Mouse (Mus musculus): ENCODE results near the gene Dtx3. TPM values are rescaled to one million over a fixed set of nuclear protein-coding genes. Genes with fewer than 3 reads are reported as not detected.

The Dtx3 gene
- polyA plus RNA-seq, 1 experiment from 2014 or later, result 138 TPM

GRCm38 (mm10) chr10:127145303-127145702 is 50.2 kb downstream of the Dtx3 start:
- H3K9me3 ChIP-seq (ENCODE audit: control insufficient read depth, low read length), result no peaks in the 10 kb centered on the region
- no peak overlapping the region for H3K4me2 ChIP-seq (ENCODE audit: low read depth, severe bottlenecking)
- no peak overlapping the region for H3K9ac ChIP-seq (ENCODE audit: low read length)
- no peak for ATAC-seq (ENCODE audit: insufficient number of reproducible peaks, low FRiP score, low TSS enrichment, low read depth)
- 92% methylated on average over 5 of the region's 5 CpGs for WGBS
- H3K4me3 ChIP-seq (ENCODE audit: low read depth, low read length), result no peak overlapping the region
- no peaks in the 10 kb centered on the region for H3K36me3 ChIP-seq (ENCODE audit: control insufficient read depth, insufficient read depth, low read length)
- H3K27me3 ChIP-seq (ENCODE audit: control insufficient read depth, insufficient read depth, low read length), result no peaks in the 10 kb centered on the region
- H3K27ac ChIP-seq (replicated peaks; ENCODE audit: low read depth, low read length), result no peak overlapping the region
- no peaks in the 10 kb centered on the region for H3K4me1 ChIP-seq (ENCODE audit: control insufficient read depth, insufficient read depth, low read length)
- no peak for DNase-seq (ENCODE audit: low spot score)

DNA sequence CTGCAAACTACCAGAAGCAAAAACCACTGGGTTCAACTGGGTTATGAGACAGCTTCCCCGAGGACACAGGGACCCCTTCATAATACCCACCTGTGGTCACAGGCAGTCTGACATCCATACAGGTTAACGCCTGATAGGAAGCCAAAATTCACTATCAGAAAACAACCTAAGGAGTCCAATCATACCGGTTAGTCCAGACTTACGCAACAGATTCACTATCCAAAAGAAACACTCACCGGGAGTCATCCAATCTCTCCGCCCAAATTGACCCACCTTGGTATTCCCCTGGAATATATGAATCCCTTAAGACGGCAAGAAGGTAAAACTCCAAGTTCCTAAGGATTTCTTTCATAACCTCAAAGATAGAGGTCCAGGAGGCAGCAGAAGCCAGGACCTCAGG is 51.0 kb downstream of the Dtx3 start:
- H3K27ac ChIP-seq (replicated peaks; ENCODE audit: low read depth, low read length), result no peak overlapping the region
- H3K9me3 ChIP-seq (ENCODE audit: control insufficient read depth, low read length), result no peaks in the 10 kb centered on the region
- DNase-seq (ENCODE audit: low spot score) (no peak), ATAC-seq (ENCODE audit: insufficient number of reproducible peaks, low FRiP score, low TSS enrichment, low read depth) (no peak)
- H3K4me3 ChIP-seq (ENCODE audit: low read depth, low read length), result no peak overlapping the region
- no peak overlapping the region for H3K4me2 ChIP-seq (ENCODE audit: low read depth, severe bottlenecking)
- WGBS, result 90% methylated on average over 7 of the region's 7 CpGs
- H3K27me3 ChIP-seq (ENCODE audit: control insufficient read depth, insufficient read depth, low read length), result no peaks in the 10 kb centered on the region
- no peaks in the 10 kb centered on the region for H3K36me3 ChIP-seq (ENCODE audit: control insufficient read depth, insufficient read depth, low read length)
- no peaks in the 10 kb centered on the region for H3K4me1 ChIP-seq (ENCODE audit: control insufficient read depth, insufficient read depth, low read length)
- no peak overlapping the region for H3K9ac ChIP-seq (ENCODE audit: low read length)

DNA sequence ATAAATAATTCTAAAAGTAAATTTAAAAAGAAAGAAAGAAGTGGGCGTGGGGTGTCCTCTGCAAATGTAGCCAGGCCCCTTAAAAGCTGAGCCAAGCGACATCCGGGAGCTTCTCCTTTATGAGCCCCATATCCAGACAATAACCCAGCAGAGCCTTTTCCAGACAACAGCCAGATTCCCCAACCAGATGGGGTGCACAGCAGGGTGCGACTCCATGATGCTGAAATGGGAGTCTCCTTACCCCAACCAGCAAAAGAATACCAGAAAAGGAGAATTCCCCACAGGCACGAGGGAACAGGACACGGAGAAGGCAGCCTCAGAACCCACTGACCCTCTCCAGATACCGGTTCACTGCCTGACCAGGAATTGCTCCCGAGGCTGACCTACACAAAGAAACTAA is 52.3 kb downstream of the Dtx3 start:
- H3K36me3 ChIP-seq (ENCODE audit: control insufficient read depth, insufficient read depth, low read length), result no peaks in the 10 kb centered on the region
- H3K9me3 ChIP-seq (ENCODE audit: control insufficient read depth, low read length), result no peaks in the 10 kb centered on the region
- DNase-seq (ENCODE audit: low spot score) (no peak), ATAC-seq (ENCODE audit: insufficient number of reproducible peaks, low FRiP score, low TSS enrichment, low read depth) (no peak)
- no peak overlapping the region for H3K27ac ChIP-seq (replicated peaks; ENCODE audit: low read depth, low read length)
- H3K9ac ChIP-seq (ENCODE audit: low read length), result no peak overlapping the region
- H3K4me1 ChIP-seq (ENCODE audit: control insufficient read depth, insufficient read depth, low read length), result no peaks in the 10 kb centered on the region
- 83% methylated on average over 8 of the region's 8 CpGs for WGBS
- H3K27me3 ChIP-seq (ENCODE audit: control insufficient read depth, insufficient read depth, low read length), result no peaks in the 10 kb centered on the region
- H3K4me2 ChIP-seq (ENCODE audit: low read depth, severe bottlenecking), result no peak overlapping the region
- no peak overlapping the region for H3K4me3 ChIP-seq (ENCODE audit: low read depth, low read length)

DNA sequence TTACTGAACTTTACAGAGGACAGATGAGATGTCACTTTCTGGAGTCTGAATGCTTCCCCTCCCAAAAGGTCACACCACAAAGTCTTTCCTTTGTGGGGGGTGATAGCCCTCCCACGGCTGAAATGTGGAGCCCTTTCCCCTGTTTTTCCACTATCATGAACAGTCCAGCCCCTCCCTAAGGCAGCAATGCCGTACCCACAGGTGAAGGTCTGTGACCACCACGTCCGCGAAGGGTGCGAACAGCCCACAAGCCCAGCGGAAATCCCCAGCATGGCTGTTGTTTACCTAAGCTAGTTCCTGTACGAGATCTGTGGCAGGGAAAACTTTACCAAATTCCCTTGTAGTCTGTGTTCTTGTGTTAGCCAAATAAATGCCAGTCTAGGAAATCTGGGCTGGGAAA is 54.0 kb downstream of the Dtx3 start:
- ATAC-seq (ENCODE audit: insufficient number of reproducible peaks, low FRiP score, low TSS enrichment, low read depth) (no peak), DNase-seq (ENCODE audit: low spot score) (no peak)
- no peak overlapping the region for H3K27ac ChIP-seq (replicated peaks; ENCODE audit: low read depth, low read length)
- H3K9me3 ChIP-seq (ENCODE audit: control insufficient read depth, low read length), result no peaks in the 10 kb centered on the region
- no peaks in the 10 kb centered on the region for H3K4me1 ChIP-seq (ENCODE audit: control insufficient read depth, insufficient read depth, low read length)
- no peak overlapping the region for H3K4me2 ChIP-seq (ENCODE audit: low read depth, severe bottlenecking)
- H3K27me3 ChIP-seq (ENCODE audit: control insufficient read depth, insufficient read depth, low read length), result no peaks in the 10 kb centered on the region
- no peak overlapping the region for H3K4me3 ChIP-seq (ENCODE audit: low read depth, low read length)
- 73% methylated on average over 8 of the region's 8 CpGs for WGBS
- no peak overlapping the region for H3K9ac ChIP-seq (ENCODE audit: low read length)
- no peaks in the 10 kb centered on the region for H3K36me3 ChIP-seq (ENCODE audit: control insufficient read depth, insufficient read depth, low read length)

DNA sequence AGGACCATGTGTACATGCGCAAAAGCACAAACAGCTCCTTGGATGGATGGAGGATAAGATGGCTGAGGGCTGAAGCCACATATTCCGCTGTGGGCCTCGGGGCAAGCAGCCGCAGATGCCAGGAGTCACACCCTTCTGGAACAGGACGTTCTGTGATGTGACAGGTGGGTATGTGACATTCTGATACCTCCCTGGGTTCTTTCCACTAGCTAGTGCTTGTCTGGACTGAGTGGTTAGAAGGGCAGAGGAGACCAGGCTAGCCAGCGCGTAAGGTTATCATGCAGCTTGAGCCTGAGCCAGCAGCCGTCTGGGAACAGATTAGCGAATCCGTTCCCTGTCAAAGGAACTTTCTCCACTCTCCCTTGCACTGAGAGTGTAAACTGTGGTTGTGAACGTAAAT is 54.6 kb downstream of the Dtx3 start:
- 83% methylated on average over 11 of the region's 11 CpGs for WGBS
- H3K4me3 ChIP-seq (ENCODE audit: low read depth, low read length), result no peak overlapping the region
- H3K9ac ChIP-seq (ENCODE audit: low read length), result no peak overlapping the region
- DNase-seq (ENCODE audit: low spot score) (no peak), ATAC-seq (ENCODE audit: insufficient number of reproducible peaks, low FRiP score, low TSS enrichment, low read depth) (no peak)
- H3K4me1 ChIP-seq (ENCODE audit: control insufficient read depth, insufficient read depth, low read length), result no peaks in the 10 kb centered on the region
- no peak overlapping the region for H3K27ac ChIP-seq (replicated peaks; ENCODE audit: low read depth, low read length)
- no peaks in the 10 kb centered on the region for H3K9me3 ChIP-seq (ENCODE audit: control insufficient read depth, low read length)
- H3K4me2 ChIP-seq (ENCODE audit: low read depth, severe bottlenecking), result no peak overlapping the region
- no peaks in the 10 kb centered on the region for H3K36me3 ChIP-seq (ENCODE audit: control insufficient read depth, insufficient read depth, low read length)
- H3K27me3 ChIP-seq (ENCODE audit: control insufficient read depth, insufficient read depth, low read length), result no peaks in the 10 kb centered on the region

Other genes starting within 250 kb of the Dtx3 start
- gene Ctdsp2, start 217.0 kb downstream of the Dtx3 start, polyA plus RNA-seq (2014; fragmentation: Nextera tagmentation; extraction: Ambion mirVana), result 77.3 and 84.9 TPM in 2 replicates
- gene Avil, start 195.0 kb downstream of the Dtx3 start, polyA plus RNA-seq (2014; fragmentation: Nextera tagmentation; extraction: Ambion mirVana), result 0.07 and 0.16 TPM in 2 replicates
- 87.4 and 91.8 TPM in 2 replicates for gene Tsfm, start 164.9 kb downstream of the Dtx3 start, polyA plus RNA-seq (2014; fragmentation: Nextera tagmentation; extraction: Ambion mirVana)
- 47.6 and 50.4 TPM in 2 replicates for gene Mettl1, start 154.3 kb downstream of the Dtx3 start, polyA plus RNA-seq (2014; fragmentation: Nextera tagmentation; extraction: Ambion mirVana)
- gene Eef1akmt3, start 154.2 kb downstream of the Dtx3 start, polyA plus RNA-seq (2014; fragmentation: Nextera tagmentation; extraction: Ambion mirVana), result 0.19 and 0.31 TPM in 2 replicates
- gene Cyp27b1, start 147.5 kb downstream of the Dtx3 start, polyA plus RNA-seq (2014; fragmentation: Nextera tagmentation; extraction: Ambion mirVana), result not detected in 2 replicates
- gene March9, start 135.5 kb downstream of the Dtx3 start, polyA plus RNA-seq (2014; fragmentation: Nextera tagmentation; extraction: Ambion mirVana), result 1.2 and 1.6 TPM in 2 replicates
- gene Cdk4, start 132.2 kb downstream of the Dtx3 start, polyA plus RNA-seq (2014; fragmentation: Nextera tagmentation; extraction: Ambion mirVana), result 2,988 and 3,194 TPM in 2 replicates
- gene Tspan31, start 125.5 kb downstream of the Dtx3 start, polyA plus RNA-seq (2014; fragmentation: Nextera tagmentation; extraction: Ambion mirVana), result 123 and 134 TPM in 2 replicates
- gene Agap2, start 120.4 kb downstream of the Dtx3 start, polyA plus RNA-seq (2014; fragmentation: Nextera tagmentation; extraction: Ambion mirVana), result 0.05 and 0.06 TPM in 2 replicates
- 29.5 and 32.7 TPM in 2 replicates for gene Os9, start 74.6 kb downstream of the Dtx3 start, polyA plus RNA-seq (2014; fragmentation: Nextera tagmentation; extraction: Ambion mirVana)
- 3.4 TPM in 2 replicates for gene B4galnt1, start 30.5 kb downstream of the Dtx3 start, polyA plus RNA-seq (2014; fragmentation: Nextera tagmentation; extraction: Ambion mirVana)
- gene Slc26a10, start 15.1 kb downstream of the Dtx3 start, polyA plus RNA-seq (2014; fragmentation: Nextera tagmentation; extraction: Ambion mirVana), result 2.7 and 4.1 TPM in 2 replicates
- 37.2 and 40.3 TPM in 2 replicates for gene Arhgef25, start 5.6 kb downstream of the Dtx3 start, polyA plus RNA-seq (2014; fragmentation: Nextera tagmentation; extraction: Ambion mirVana)
- 17.8 and 20.3 TPM in 2 replicates for gene Pip4k2c, start 15.9 kb upstream of the Dtx3 start, polyA plus RNA-seq (2014; fragmentation: Nextera tagmentation; extraction: Ambion mirVana)
- 2.1 and 3.8 TPM in 2 replicates for gene Kif5a, start 67.6 kb upstream of the Dtx3 start, polyA plus RNA-seq (2014; fragmentation: Nextera tagmentation; extraction: Ambion mirVana)
- 160 and 170 TPM in 2 replicates for gene Dctn2, start 70.6 kb upstream of the Dtx3 start, polyA plus RNA-seq (2014; fragmentation: Nextera tagmentation; extraction: Ambion mirVana)
- 17.0 and 17.2 TPM in 2 replicates for gene Mbd6, start 93.3 kb upstream of the Dtx3 start, polyA plus RNA-seq (2014; fragmentation: Nextera tagmentation; extraction: Ambion mirVana)
- 167 and 170 TPM in 2 replicates for gene Mars, start 116.1 kb upstream of the Dtx3 start, polyA plus RNA-seq (2014; fragmentation: Nextera tagmentation; extraction: Ambion mirVana)
- 5.3 and 5.5 TPM in 2 replicates for gene Arhgap9, start 126.2 kb upstream of the Dtx3 start, polyA plus RNA-seq (2014; fragmentation: Nextera tagmentation; extraction: Ambion mirVana)
- 8.5 and 11.2 TPM in 2 replicates for gene Gli1, start 146.2 kb upstream of the Dtx3 start, polyA plus RNA-seq (2014; fragmentation: Nextera tagmentation; extraction: Ambion mirVana)
- 0.03 and 0.15 TPM in 2 replicates for gene Inhbe, start 158.7 kb upstream of the Dtx3 start, polyA plus RNA-seq (2014; fragmentation: Nextera tagmentation; extraction: Ambion mirVana)
- 0.15 TPM in 1 of 2 replicates, not detected in the other for gene Inhbc, start 174.7 kb upstream of the Dtx3 start, polyA plus RNA-seq (2014; fragmentation: Nextera tagmentation; extraction: Ambion mirVana)
- gene R3hdm2, start 184.6 kb upstream of the Dtx3 start, polyA plus RNA-seq (2014; fragmentation: Nextera tagmentation; extraction: Ambion mirVana), result 35.8 and 45.7 TPM in 2 replicates

Data from limb, embryonic 11.5 days (tissue).